Mouse (Mus musculus): ENCODE results near the gene Snd1. TPM values are rescaled to one million over a fixed set of nuclear protein-coding genes. Genes with fewer than 3 reads are reported as not detected.

Gene Snd1
- polyA plus RNA-seq, 1 experiment, result 35.6 TPM

- Histone ChIP-seq H3K27ac (ENCODE audit: control insufficient read depth, insufficient read depth, low read depth, low read length, poor library complexity) (no peak overlapping the region), H3K4me3 (replicated peaks; ENCODE audit: control insufficient read depth, low read depth, low read length) (no peak overlapping the region), H3K4me1 (ENCODE audit: control insufficient read depth, insufficient read depth, low read length) (no peaks in the 10 kb centered on the region)
- 73% methylated on average over 1 of the region's 1 CpGs for WGBS
- no peak for TF ChIP-seq POLR2A (IDR thresholded peaks at IDR 0.05; ENCODE audit: borderline replicate concordance, control insufficient read depth, low read depth, low read length)
- no peak for TF ChIP-seq CTCF (IDR thresholded peaks at IDR 0.05; ENCODE audit: control insufficient read depth, insufficient read depth, low read length)
These were observed 199.7 kb downstream of the Snd1 start for GRCm38 (mm10) chr6:28674686-28675085.

DNA sequence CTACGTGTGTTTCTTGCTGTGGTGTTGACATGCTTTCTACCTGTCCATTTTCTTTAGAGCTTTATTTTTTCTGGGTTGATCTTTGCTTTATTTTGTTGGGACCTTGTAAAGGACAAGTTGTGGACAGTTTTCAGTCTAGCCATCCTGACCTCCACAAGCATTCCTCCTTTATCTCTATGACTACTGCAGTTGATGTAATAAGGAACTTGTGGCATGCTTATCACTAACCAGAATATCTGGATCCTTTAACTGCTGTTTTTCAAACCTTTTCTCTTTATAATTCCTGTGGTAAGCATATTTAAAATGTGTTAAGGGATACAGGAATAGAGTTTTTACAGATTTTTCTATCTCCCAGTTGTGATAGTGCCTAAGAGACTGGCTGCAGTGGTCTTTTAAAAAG is 204.0 kb downstream of the Snd1 start:
- WGBS, result 66% methylated on average over 1 of the region's 1 CpGs
- no peak overlapping the region for H3K27ac ChIP-seq (ENCODE audit: control insufficient read depth, insufficient read depth, low read depth, low read length, poor library complexity)
- TF ChIP-seq CTCF (IDR thresholded peaks at IDR 0.05; ENCODE audit: control insufficient read depth, insufficient read depth, low read length) (no peak), POLR2A (IDR thresholded peaks at IDR 0.05; ENCODE audit: borderline replicate concordance, control insufficient read depth, low read depth, low read length) (no peak)
- H3K4me1 ChIP-seq (ENCODE audit: control insufficient read depth, insufficient read depth, low read length), result no peaks in the 10 kb centered on the region
- no peak overlapping the region for H3K4me3 ChIP-seq (replicated peaks; ENCODE audit: control insufficient read depth, low read depth, low read length)

DNA sequence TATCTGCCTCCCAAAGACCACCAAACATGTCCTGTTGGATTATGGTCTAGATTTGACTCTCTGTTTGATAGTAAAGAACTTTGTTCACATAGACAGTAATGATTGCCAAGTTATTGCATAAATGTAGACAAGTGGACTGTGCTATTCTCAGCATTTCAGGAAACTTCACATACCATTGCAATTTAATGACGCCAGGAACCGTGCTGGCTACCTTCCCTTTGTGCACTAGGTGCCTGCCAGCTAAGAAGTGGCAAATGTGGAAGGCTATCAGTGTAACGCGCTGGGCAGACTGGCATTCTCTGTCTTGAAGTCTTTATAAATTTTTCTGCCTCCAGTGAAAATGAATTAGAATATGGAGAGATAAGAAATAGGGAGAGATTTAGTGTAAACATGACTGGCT is 205.6 kb downstream of the Snd1 start:
- WGBS, result 84% methylated on average over 4 of the region's 4 CpGs

DNA sequence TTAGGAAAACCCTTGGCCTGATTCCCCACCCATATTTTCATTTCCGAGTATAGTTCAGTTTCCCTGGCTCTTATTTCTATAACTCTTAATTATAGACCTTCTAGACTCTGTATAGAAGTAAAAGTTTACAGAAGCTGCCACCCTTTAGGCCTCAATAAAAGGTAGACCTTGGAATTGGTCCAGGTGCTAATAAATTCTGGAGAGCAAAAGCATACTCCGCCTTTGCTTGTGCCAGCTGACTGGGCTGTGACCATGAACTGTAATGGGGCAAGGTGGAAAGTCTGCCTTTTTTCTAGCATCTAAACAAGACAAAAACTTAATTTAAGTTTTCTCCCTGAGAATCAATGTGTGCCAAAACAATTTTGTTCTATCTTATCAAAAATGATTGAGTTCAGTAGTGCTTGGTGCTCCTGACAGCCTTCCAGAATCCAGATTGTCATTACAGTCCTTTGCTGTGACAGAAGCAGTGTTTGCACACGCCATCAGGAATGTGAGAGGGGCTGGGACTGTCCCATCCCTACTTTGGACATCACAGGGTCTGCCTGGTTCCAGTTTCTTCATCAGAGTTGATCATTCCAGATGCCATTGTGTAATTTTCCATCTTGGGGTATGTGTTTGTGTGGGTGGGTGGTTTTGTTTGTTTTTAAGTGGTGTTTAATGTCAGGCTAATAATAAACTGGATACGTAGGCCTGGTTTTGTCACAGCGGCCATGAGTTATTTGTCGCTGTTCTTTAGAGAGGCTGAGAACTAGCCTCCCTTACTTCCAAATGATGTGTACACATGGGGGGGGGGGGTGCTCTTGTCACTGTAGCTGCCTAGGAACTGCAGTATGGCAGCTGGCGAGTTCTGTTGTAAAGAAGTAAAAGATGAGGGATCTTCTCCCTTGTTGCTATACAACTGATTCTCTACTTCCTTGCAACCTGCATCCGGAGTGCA is 206.8 kb downstream of the Snd1 start:
- WGBS, result 88% methylated on average over 8 of the region's 8 CpGs
- TF ChIP-seq POLR2A (IDR thresholded peaks at IDR 0.05; ENCODE audit: borderline replicate concordance, control insufficient read depth, low read depth, low read length), result no peak
- no peaks in the 10 kb centered on the region for H3K4me1 ChIP-seq (ENCODE audit: control insufficient read depth, insufficient read depth, low read length)
- H3K4me3 ChIP-seq (replicated peaks; ENCODE audit: control insufficient read depth, low read depth, low read length), result no peak overlapping the region
- no peak overlapping the region for H3K27ac ChIP-seq (ENCODE audit: control insufficient read depth, insufficient read depth, low read depth, low read length, poor library complexity)

More for the DNA sequence above, 205.6 kb downstream of the Snd1 start:
- Histone ChIP-seq H3K27ac (ENCODE audit: control insufficient read depth, insufficient read depth, low read depth, low read length, poor library complexity) (no peak overlapping the region), H3K4me3 (replicated peaks; ENCODE audit: control insufficient read depth, low read depth, low read length) (no peak overlapping the region), H3K4me1 (ENCODE audit: control insufficient read depth, insufficient read depth, low read length) (no peaks in the 10 kb centered on the region)
- TF ChIP-seq CTCF (IDR thresholded peaks at IDR 0.05; ENCODE audit: control insufficient read depth, insufficient read depth, low read length), result no peak
- TF ChIP-seq POLR2A (IDR thresholded peaks at IDR 0.05; ENCODE audit: borderline replicate concordance, control insufficient read depth, low read depth, low read length), result no peak

GRCm38 (mm10) chr6:28685052-28685451 is 210.1 kb downstream of the Snd1 start:
- Histone ChIP-seq H3K4me1 (ENCODE audit: control insufficient read depth, insufficient read depth, low read length) (no peaks in the 10 kb centered on the region), H3K27ac (ENCODE audit: control insufficient read depth, insufficient read depth, low read depth, low read length, poor library complexity) (no peak overlapping the region), H3K4me3 (replicated peaks; ENCODE audit: control insufficient read depth, low read depth, low read length) (no peak overlapping the region)
- TF ChIP-seq POLR2A (IDR thresholded peaks at IDR 0.05; ENCODE audit: borderline replicate concordance, control insufficient read depth, low read depth, low read length) (no peak), CTCF (IDR thresholded peaks at IDR 0.05; ENCODE audit: control insufficient read depth, insufficient read depth, low read length) (no peak)
- WGBS, result 82% methylated on average over 3 of the region's 3 CpGs

- Histone ChIP-seq H3K27ac (ENCODE audit: control insufficient read depth, insufficient read depth, low read depth, low read length, poor library complexity) (no peak overlapping the region), H3K4me3 (replicated peaks; ENCODE audit: control insufficient read depth, low read depth, low read length) (no peak overlapping the region), H3K4me1 (ENCODE audit: control insufficient read depth, insufficient read depth, low read length) (no peaks in the 10 kb centered on the region)
- TF ChIP-seq POLR2A (IDR thresholded peaks at IDR 0.05; ENCODE audit: borderline replicate concordance, control insufficient read depth, low read depth, low read length) (no peak), CTCF (IDR thresholded peaks at IDR 0.05; ENCODE audit: control insufficient read depth, insufficient read depth, low read length) (no peak)
- 88% methylated on average over 5 of the region's 5 CpGs for WGBS
These were observed 210.8 kb downstream of the Snd1 start for GRCm38 (mm10) chr6:28685745-28686144.

- no peak overlapping the region for H3K27ac ChIP-seq (ENCODE audit: control insufficient read depth, insufficient read depth, low read depth, low read length, poor library complexity)
- H3K4me3 ChIP-seq (replicated peaks; ENCODE audit: control insufficient read depth, low read depth, low read length), result no peak overlapping the region
- no peak for TF ChIP-seq CTCF (IDR thresholded peaks at IDR 0.05; ENCODE audit: control insufficient read depth, insufficient read depth, low read length)
- no peak for TF ChIP-seq POLR2A (IDR thresholded peaks at IDR 0.05; ENCODE audit: borderline replicate concordance, control insufficient read depth, low read depth, low read length)
- no peaks in the 10 kb centered on the region for H3K4me1 ChIP-seq (ENCODE audit: control insufficient read depth, insufficient read depth, low read length)
- 67% methylated on average over 5 of the region's 5 CpGs for WGBS
These were observed 212.8 kb downstream of the Snd1 start for GRCm38 (mm10) chr6:28687776-28688175.

- no peak for TF ChIP-seq CTCF (IDR thresholded peaks at IDR 0.05; ENCODE audit: control insufficient read depth, insufficient read depth, low read length)
- no peak for TF ChIP-seq POLR2A (IDR thresholded peaks at IDR 0.05; ENCODE audit: borderline replicate concordance, control insufficient read depth, low read depth, low read length)
- H3K27ac ChIP-seq (ENCODE audit: control insufficient read depth, insufficient read depth, low read depth, low read length, poor library complexity), result no peak overlapping the region
These were observed 217.7 kb downstream of the Snd1 start for GRCm38 (mm10) chr6:28692659-28693058.

More at GRCm38 (mm10) chr6:28692659-28693058, 217.7 kb downstream of the Snd1 start:
- H3K4me1 ChIP-seq (ENCODE audit: control insufficient read depth, insufficient read depth, low read length), result no peaks in the 10 kb centered on the region
- no peak overlapping the region for H3K4me3 ChIP-seq (replicated peaks; ENCODE audit: control insufficient read depth, low read depth, low read length)
